Mouse (Mus musculus) right cerebral cortex, adult 2 months (tissue): ENCODE results near the gene Stxbp3.
"Not testable (repeated sequence)": the region's sequence is repeated elsewhere in the genome, so short reads cannot be mapped to it uniquely, and the experiment has no call there.

ENCODE experiments used
- DNase-seq, 2 experiments: peaks; one replicate each; pipeline ENCODE4 v3.0.0; 2021 to 2022; ENCODE audit warnings: low spot score in 2 of 2

The Stxbp3 gene

DNA sequence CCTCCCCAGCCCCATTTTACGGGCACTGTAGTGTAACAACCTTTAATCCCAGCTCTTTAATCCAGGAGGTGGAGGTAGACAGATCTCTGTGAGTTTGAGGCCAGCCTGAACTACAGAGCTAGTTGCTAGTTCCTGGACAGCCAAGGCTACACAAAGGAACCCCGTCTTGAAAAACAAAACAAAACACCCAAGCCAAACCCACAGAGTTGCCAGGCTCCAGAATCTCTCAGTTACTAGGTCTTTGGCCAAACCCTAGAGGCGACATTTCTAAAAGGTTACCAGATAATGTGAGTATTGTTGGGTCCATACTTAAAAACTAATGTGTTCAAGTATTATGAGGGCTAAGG, 16.8 kb upstream of the Stxbp3 start:
- DNase-seq: no peak

DNA sequence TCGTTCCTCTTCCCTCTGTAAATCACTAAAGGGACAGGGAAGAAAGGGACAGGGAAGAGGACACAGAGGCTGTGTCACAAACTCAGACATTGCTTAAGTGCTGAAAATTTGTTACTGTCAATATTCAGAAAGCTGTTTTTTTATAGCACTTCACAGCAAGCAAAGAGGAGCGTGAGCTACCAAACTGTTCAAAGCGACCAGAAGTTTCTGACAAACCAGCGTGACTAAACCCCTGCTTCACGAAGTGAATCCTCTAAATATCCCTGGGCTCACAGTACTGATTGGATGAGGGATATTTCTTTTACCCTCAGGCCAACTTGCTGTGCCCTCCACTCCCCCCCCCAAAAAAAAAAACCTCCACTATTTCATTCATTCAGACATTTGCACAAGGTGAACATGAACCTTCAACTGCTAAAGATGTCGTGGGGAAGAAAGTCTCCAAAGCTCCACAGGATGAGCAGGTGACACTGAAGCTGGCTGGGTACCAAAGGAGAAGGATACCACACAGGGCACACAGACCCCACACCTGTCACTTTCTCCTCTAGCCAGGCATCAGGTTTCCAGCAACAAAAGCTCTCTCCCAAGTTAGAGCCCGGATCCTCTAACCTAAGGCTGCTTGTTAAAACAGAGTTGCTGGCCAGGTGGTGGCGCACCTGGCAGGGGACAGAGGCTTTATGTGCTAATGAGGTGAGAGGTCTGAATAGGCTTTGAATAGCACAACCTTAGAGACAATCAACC, 16.2 kb upstream of the Stxbp3 start:
- DNase-seq: no peak

DNA sequence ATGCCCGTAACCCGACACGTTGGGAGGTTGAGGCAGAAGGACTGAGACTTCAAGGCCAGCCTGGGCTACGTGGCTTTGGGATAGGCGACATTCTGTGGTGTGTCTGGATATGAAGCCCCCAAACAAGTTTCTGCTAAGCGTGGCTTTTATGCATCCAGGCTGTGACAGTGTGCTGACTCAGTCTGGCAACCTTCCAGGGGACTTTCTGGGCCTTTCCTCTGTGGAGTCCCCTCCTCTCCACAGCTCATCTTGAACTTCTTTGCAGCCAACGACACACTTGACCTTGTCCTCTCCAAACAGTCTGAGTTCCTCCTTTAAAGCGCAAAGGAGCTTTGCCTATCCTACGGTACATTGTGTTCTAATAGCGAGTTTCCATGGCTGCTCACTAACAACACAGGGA, 15.5 kb upstream of the Stxbp3 start:
- no peak for DNase-seq

DNA sequence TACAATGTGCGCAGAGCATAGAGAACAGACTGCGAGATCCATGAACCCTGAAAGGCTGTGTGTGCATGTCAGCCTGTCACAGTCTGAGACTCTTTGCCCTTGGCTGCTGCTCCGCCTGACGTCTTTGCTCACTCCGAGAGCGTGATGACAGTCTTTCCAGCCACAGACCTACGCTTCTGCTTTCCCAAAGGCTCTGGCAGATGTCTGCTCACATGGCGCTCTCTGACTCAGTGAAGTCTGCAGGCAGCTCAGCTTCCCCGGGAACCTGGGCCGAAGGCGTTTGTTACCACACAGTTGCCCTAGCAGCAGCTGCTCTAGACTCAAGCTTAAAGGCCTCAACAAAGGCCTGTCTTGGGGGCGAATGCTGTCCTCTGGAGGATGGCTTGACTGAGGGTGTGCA, 15.0 kb upstream of the Stxbp3 start:
- DNase-seq: peak; percentile 86 to 88

DNA sequence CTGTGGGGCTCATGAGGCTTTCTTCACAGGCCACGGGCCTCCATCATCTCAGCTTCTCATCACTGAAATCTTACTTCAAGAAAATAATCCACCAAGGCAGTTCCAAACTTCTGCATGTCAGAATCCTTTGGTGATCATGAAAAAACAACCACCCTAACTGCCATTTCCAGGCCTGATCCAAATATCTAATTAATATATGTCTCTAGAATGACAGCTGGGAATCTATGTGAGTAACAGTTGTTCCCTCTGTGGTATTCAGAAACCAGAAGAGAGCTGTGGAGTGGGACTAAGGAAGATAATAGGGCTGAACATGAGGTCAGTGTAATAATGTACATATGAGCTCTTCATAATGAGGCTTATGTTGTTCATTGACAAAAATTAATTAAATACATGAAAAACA, 12.9 kb upstream of the Stxbp3 start:
- DNase-seq: no peak

DNA sequence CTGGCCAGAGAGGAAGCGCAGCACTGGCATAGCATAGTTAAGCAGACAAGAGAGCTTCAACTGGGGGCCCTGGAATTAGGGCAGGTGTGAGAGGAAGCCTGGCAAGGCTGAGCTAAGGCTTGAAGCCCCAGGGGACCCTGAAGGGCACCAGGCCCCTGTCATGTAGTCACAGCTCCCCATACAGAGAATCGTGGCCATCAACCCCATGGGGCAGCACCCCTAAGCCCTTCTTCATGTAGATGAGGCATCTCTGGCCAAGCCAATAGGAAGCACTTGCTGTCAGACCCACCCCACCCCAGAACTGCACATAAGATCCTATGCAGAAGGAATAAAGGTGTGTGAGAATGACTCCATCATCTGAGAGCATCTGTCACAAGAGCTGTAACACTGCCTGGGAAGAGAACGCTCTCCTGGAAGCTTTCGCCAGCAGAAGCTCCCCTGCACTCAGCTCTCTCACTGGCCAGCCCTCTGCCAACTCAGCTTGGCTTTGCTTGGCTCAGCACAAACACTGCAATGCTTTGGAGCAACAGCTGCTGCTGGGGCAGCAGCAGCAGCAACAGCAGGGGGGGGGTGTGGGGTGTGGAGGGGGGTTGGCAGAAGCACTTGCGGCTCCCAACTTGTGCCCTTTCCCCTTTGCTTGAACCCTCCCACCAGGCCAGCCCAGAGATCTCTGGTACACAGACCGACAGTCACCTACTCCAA, 11.8 kb upstream of the Stxbp3 start:
- DNase-seq: no peak

DNA sequence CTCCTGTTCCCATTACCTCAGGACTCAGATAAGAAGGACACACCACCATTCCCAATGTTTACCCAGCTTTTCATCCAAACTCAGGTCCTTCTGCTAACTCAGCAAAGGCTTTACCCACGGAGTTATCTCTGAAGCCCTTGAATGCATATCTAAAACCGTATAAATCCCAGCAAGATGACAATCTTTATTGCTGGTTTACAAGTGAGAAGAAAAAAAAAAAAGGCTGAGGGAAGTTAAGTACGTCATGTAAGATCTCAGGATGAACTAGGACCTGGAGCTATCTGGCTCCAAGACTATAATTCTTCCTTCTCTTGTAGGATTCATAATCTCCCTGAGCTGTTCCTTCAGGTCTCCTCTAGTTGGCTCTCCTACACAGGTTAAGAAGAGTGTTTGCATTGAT, 11.2 kb upstream of the Stxbp3 start:
- DNase-seq: no peak

DNA sequence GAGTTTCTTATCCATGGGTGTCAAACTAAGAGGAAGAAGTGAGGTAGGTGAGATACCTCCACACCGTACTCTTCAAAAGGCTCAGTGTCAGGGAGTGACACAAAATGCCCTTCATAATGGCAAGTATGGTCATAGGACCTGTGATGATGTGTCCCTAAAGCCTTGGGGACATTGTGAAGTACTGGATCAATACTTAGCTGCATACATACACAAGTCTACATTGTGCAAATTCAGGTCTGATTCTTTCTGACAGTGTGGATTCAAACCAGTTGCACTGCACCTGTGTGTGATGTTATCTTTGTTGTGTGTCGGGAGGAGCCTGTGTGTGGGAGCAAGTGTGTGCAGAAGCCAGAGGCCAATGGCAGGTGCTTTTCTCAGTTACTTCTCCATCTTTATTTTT, 10.7 kb upstream of the Stxbp3 start:
- no peak for DNase-seq

DNA sequence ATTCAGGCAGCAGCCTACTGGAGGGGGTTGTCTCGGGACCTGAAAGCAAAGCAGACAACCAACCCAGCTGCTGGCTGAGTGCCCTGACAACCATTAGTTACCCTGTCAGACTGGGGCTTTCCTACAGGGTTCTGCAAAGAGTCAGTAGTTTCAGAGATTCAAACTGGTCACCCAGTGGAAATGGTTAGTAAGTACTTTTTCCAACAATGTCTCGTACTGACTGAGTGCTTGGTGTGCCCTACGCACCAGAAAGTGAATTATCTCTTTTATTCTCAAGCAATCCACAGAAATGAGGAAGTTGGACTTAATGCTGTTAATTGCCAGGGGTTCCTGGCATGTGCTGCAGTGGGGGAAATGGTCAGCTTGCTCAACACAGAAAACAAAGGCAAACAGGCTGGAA, 10.2 kb upstream of the Stxbp3 start:
- DNase-seq: no peak

DNA sequence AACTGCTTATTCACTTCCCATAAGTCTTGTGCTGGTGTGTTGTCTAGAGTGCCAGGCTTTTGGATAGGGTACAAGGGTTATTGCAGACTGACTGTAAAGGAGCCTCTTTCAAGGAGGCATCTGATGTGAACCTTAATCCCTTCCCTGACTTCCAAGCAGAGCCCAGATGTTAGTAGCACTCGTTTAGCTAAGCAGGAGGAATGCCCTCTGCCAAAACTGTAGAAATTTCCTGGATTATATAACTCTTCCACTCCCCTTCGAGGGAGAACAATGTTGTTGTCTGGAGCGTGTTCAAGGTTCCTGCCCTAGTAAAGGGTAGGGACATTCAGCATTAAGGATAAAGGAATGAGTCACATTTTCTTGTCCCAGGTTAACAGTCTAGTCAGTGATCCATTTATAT, 6.3 kb upstream of the Stxbp3 start:
- DNase-seq: no peak

DNA sequence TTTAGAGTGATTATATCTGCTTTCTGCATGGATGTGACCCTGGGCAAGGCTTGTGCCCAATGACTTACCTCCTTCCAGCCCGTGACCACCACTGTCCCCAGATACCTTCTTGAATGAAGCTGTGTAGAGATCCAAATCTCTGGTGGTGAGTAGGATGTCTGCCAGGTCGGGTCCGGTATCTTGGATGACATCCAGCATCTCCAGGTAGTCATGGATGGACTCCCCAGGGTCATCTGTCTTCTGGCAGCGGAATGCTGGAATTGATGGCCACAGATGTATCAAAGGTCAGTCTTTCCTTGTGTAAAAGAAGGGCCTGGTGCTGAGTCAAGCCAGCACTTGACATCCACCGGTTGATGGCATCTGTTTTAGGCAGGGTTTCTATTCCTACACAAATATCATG, 4.2 kb upstream of the Stxbp3 start:
- no peak for DNase-seq

DNA sequence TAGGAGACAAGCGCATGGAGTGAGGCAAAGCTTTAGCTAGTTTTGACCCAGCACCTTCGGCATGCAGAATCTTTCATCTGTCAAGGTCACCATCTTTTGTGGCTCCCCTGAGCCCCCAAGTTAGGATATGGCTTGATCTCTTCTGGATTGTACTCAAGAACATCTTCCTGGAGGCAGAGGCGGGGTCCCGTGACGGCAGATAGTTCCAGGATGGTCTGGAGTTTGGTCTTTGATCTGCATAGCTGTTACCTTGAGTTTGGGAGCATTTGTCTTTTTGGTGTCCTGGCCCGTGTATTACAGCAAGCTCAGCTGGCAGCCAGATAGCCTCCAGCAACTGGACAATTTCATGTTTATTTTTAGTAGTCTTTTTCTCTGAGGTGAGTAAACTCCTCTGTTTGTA, 3.7 kb upstream of the Stxbp3 start:
- DNase-seq: no peak

DNA sequence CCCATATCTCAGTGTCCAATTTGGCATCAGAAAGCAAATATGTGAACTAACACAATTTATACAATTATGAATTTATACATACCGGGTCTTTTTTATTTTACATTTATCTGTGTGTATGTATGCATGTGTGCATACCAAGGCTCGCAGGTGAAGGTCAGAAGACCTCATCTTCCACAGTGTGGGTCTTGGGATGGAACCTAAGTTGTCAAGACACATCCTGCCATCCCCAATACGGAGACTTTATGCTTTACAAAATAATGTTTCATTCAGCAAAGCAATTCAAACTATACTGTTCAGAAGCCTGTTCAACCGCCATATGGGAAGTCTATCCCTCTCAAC, 359 bp upstream of the Stxbp3 start:
- no peak for DNase-seq

DNA sequence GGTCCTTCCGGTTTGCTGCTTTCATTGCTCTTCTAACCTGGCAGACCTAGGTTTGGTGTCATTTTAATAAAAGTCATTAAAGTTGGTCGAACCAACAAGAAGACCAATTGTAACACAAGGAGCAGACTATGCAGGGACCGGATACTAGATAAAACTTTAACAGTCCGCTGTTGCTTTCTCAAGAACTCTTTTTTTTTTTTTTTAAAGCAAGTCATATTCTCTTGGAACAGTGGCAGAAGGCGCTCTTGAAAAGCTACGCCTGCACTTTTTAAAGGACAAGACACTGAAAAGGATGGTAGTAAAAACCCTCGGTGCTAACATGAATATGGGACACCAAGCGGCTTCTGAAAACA, 703 bp downstream of the Stxbp3 start:
- DNase-seq: no peak

DNA sequence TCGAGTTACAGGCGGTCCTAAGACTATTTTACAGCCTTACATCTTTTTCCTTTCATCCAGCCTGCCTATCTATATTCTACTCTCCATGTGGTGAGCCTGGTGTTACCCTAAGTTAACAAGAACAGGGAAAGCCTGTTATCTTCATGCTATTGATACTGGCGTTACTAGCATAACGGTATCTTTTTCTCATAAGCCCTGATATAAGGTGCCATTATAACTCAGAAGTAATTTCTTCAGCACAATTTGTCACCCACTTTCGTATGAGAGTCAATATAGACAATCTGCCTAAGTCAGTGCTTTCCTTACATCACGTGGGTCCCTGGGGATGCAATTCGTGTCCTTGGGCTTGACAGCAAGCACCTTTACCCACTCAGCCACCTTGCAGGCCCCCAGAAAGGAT, 1.3 kb downstream of the Stxbp3 start:
- DNase-seq: no peak

DNA sequence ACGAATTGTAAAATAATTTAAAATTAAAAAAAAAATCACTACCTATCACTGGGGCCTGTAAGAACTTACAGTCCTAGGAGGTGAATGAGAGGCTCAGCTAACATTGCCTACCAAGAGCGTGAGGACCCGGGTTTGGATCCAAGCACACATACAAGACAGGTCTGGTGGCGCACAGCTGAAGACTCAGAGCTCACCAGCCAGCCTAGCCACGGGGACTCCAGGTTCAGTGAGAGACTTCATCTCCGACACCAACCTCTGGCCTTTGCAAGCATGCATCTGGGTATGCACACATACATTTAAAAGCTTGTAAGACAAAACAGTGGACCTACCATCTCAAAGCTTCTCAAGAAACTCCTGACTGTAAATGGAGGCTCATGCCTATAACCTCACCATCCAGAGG, 3.4 kb downstream of the Stxbp3 start:
- DNase-seq: no peak

DNA sequence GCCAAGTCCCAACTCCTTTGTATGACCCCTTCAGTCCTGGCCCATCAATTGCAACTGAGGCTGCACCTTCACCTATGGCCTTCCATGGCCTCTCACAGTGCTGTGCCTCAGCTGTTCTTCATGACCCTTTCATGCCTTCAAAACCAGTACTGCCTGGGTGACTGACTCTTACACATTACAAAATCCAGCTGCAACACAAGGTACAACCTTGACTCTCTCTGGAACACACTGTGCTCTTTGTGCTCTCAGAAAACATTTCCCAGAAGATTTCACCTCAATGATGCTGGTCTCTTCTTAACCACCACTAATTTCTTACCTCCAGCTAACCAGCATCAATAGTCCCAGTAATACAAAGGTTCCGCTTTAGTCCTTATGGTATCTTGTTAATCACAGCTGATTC, 6.6 kb downstream of the Stxbp3 start:
- DNase-seq: not testable (repeated sequence)

DNA sequence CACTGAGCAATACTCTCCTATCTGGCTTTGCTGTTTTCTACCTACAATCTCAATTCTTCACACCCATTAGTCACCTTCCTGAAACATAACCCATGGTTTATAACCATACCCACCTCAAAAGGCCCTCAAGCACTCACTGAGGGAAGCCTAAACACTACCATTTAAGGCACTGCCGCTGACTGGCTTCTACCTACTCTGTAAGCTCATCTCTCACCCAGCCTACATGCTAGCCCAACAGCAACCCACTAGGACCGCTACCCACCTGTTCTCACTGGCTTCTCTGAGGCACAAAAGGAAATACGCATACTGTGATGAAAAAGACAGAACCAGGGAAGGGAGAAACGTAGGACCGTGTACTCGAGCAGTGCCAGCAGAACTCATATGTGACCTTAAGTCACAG, 8.6 kb downstream of the Stxbp3 start:
- no peak for DNase-seq

DNA sequence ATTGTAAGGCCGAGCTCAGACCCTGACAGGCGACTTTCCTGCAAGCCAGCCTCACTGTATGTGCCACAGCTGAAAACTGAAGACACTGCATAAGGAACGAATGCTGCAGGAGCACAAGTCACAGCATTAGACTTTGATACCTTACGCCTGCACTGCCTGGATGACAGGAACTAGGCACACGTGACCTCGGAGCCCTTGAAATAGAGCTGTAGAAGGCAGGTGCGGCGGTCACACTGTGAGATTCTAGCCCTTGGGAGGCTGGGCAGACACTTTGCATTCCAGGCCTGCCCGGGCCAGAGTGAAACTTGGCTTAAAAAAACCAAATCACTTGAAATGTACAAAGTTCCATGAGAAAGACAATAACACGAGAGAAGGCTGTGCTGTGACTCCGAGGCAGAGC, 9.8 kb downstream of the Stxbp3 start:
- no peak for DNase-seq

DNA sequence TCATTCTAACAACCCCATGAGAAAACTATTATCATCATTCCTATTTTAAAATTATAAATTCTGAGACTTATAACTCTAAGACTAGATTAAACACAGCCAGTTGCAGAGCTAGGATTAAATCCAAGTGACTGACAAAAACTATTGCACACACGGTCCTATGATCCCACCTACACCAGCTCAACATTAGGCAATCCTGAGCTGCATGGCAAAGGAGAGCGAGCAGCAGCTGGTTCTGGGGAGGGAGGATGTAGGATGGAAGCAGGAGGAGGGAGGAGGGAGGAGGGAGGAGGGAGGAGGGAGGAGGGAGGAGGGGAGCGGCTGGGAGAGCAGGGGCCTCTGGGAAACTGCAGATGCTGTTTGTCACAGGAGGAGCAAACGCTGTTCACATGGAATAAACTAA, 24.7 kb downstream of the Stxbp3 start:
- no peak for DNase-seq

DNA sequence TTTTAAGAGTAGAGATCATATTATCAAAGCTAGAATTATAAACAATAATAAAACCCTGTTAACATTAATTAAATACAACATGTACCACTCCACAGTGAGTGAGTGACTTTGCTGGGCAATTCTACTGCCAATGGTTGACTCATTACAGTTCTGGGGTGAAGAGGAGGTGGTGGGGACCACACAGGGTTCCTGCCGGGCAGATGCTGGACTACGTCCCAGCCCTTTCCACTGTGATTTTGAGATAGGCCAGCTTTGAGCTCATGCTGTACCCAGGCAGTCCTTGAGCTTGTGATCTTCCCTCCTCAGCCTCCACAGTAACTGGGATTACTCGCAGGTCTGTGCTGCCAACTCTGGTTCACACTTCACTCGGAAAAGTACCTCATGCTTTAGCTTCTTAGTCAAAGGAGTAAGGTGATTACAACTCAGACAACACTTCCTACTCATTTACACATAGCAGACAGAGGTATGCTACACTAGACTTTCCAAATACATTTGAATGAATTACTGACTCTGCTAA, 29.5 kb downstream of the Stxbp3 start:
- DNase-seq: no peak

DNA sequence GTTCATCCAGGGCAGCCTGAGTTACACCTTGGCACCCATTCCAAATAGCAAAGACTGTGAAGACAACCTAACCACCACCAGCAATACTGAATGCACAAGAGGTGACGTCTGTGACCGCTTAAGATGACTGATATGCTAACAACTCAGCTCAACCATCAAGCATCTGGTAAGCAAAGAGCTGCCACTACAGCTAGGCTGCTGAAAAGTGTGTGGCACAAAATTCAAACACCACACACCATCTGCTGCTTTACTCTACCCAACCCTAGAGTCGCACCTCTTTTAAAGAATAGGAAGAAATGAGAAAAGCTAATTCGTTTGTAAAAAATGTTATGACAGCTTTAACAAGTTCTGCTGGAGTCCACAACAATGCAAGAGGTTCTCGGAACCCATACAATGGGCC, 34.7 kb downstream of the Stxbp3 start:
- DNase-seq: peak; percentile 17 to 21

DNA sequence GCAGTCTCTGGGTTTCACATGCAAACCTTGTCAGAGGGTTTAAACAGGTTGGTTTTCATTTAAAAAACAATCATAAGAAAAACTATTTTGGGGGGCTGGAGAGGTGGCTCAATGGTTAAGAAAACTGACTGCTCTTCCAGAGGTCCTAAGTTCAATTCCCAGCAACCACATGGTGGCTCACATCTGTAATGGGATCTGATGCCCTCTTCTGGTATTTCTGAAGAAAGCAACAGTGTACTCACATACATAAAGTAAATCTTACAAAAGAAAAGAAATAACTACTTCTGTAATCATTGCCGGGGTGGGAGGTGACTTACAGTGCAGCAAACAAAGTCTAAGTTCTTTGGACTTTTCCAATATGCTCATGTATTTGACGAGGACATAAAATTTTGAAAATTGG, 42.0 kb downstream of the Stxbp3 start:
- no peak for DNase-seq

DNA sequence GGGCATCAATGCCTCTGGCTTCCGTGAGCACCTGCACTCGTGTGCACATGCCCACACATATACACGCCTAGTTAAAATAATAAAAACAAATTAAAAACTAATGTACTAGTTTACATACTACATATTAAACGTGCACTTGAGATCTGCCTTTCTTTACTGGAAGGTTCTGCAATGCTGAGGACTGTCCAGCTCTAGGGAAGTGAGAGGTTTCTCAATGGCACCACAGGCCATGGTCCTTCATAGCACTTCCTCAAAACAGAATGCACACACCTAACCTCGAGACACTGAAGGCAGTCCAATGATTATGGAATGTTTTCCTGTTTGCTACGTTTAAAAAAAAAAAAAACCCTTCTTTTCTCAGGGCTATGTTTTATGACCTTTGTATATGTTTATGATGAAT, 42.6 kb downstream of the Stxbp3 start:
- DNase-seq: no peak
